Mouse (Mus musculus) E14TG2a.4 (cell line): ENCODE results near the gene Sgpp1.

Source experiments
- H3K27me3 ChIP-seq: 2 replicates; pipeline ENCODE4 v1.6.1; 2014; ENCODE audit warnings: low read length, control low read depth; ENCODE audit not compliant: insufficient read depth
- H3K36me3 ChIP-seq: 2 replicates; pipeline ENCODE4 v1.6.1; 2014; ENCODE audit warnings: low read length, control low read depth; ENCODE audit not compliant: insufficient read depth
- H3K4me1 ChIP-seq: replicated peaks from 2 replicates; pipeline ENCODE4 v1.6.1; 2014; ENCODE audit warnings: low read depth, low read length, control low read depth
- H3K4me3 ChIP-seq: replicated peaks from 2 replicates; pipeline ENCODE4 v1.5.1; 2014; ENCODE audit warnings: mild to moderate bottlenecking, low read length
- H3K9me3 ChIP-seq: 2 replicates; pipeline ENCODE4 v1.6.1; 2014; ENCODE audit warnings: low read length, control low read depth
- CTCF ChIP-seq: conservative IDR thresholded peaks from 2 replicates; pipeline ENCODE4 v1.5.1; 2014; ENCODE audit warnings: low read length
- NANOG ChIP-seq: IDR thresholded peaks from 2 replicates; pipeline ENCODE4 v1.6.1; 2014; ENCODE audit warnings: borderline replicate concordance, low read length, mixed read lengths
- POU5F1 ChIP-seq: IDR thresholded peaks from 2 replicates; pipeline ENCODE4 v1.6.1; 2014; ENCODE audit warnings: low read length, borderline replicate concordance

Gene Sgpp1

DNA sequence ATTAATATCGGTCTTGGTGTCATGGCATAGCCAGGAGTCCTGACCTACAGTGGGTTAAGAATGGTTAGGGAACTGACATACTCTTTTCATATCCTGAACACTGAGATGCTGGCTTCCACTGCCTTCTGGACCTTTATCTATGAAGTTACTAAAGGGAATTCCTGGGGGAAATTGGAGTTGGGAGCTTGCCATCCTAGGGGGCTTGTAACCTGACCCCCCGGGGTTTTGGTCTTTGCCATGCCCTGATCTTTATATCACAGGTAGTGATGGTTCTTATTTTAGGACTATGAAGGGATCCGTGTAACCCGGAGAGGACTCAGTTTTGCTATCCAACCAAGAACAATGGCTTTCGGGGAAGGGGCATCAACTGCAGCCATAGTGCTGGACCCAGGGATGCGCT is 64.9 kb downstream of the Sgpp1 start:
- no peaks in the 10 kb centered on the region for H3K9me3 ChIP-seq
- H3K4me3 ChIP-seq, result peak overlapping the region; percentile 98
- TF ChIP-seq POU5F1 (no peak), NANOG (no peak), CTCF (no peak)
- H3K36me3 ChIP-seq, result peaks cover 51% of the 10 kb centered on the region
- H3K27me3 ChIP-seq, result no peaks in the 10 kb centered on the region
- peaks cover 53% of the 10 kb centered on the region for H3K4me1 ChIP-seq

DNA sequence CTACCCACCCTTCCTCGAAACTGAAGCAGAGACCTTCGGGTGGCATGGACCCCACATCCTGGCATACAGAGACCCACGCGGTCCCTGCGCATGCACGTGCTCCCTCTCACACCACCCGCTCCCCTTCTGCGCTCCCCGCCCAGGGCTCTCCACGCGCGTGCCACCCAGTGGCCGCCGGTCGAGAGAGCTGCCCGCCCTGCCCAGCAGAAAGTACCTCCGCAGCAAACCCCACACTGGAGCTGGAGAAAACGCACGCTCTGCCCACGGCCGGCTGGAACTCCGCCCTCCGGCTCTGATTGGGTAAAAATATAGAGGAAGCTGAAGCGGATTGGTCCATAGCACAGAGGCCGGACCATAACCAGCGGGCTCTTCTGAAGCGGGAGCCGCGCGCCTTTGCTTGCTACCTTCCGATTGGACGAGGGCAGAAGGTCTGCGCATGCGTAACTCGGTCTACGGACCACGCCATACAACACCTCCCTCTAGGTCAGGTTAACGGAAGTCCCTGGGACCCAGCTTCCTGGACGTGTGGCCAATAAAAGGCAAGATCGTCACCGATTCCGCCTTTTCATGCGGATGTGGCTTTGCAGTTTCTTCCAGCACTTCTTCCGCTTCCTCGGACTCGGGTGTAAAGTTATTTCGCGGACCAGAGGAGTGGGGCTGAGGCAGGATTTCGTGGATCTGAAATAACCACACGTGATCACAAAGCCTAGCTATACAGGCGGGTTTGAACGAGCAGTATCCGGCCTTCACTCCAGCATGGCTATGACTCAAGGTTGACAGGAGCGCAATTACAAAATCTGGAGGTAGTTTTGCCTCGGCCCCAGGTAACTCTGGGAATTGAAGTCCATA is 66.0 kb downstream of the Sgpp1 start, which contains the start of gene Wdr89:
TSS of gene Wdr89 (minus strand) at position 280 of the 849 bp plus-strand sequence.
- no peaks in the 10 kb centered on the region for H3K27me3 ChIP-seq
- peaks cover 53% of the 10 kb centered on the region for H3K36me3 ChIP-seq
- peaks cover 64% of the 10 kb centered on the region for H3K4me1 ChIP-seq
- H3K9me3 ChIP-seq, result no peaks in the 10 kb centered on the region
- peak within 1 kb of the TSS; percentile 98 for H3K4me3 ChIP-seq
- no peak for TF ChIP-seq CTCF

DNA sequence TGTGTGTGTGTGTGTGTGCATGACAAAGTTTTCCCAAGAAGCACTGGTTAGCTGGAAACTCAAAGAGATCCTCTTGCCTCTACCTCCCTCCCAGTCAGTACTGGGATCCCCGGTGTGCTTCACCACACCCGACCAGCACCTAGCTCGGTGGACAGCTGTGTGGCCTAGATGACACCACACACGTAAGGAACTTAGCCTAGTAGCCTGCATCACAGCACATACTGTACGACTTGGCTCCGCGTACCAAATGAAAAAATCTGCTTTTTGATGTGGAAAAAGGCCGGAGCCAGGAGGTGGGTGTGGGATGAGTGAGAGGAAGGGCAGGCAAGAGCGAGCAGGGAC is 66.6 kb downstream of the Sgpp1 start:
- TF ChIP-seq POU5F1 (no peak), CTCF (no peak)

DNA sequence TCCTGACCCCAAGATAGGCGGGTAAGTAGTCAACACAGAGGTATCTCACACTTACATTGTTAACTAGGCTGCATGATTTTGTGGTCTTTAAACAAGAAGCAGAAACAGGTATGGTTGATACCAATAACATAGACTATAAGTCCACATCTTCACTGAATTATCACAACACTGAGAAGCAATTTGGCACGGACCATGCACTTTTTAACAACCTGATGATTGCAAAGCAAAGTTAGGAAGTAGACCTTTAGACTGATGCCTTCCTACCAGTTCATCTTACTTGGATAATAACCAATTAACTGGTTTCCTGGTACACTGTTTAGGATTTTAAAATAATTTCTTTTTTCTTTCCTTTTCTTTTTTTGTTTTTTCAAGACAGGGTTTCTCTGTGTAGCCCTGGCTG is 67.3 kb downstream of the Sgpp1 start:
- Histone ChIP-seq H3K36me3 (peaks cover 46% of the 10 kb centered on the region), H3K4me3 (peak overlapping the region; percentile 98), H3K4me1 (peaks cover 76% of the 10 kb centered on the region), H3K27me3 (no peaks in the 10 kb centered on the region), H3K9me3 (no peaks in the 10 kb centered on the region)
- no peak for TF ChIP-seq POU5F1
- TF ChIP-seq NANOG, result no peak
- no peak for TF ChIP-seq CTCF

More for the DNA sequence above, 66.6 kb downstream of the Sgpp1 start:
- H3K4me3 ChIP-seq, result peak overlapping the region; percentile 98
- H3K9me3 ChIP-seq, result no peaks in the 10 kb centered on the region
- no peaks in the 10 kb centered on the region for H3K27me3 ChIP-seq
- H3K4me1 ChIP-seq, result peaks cover 69% of the 10 kb centered on the region
- peaks cover 53% of the 10 kb centered on the region for H3K36me3 ChIP-seq

DNA sequence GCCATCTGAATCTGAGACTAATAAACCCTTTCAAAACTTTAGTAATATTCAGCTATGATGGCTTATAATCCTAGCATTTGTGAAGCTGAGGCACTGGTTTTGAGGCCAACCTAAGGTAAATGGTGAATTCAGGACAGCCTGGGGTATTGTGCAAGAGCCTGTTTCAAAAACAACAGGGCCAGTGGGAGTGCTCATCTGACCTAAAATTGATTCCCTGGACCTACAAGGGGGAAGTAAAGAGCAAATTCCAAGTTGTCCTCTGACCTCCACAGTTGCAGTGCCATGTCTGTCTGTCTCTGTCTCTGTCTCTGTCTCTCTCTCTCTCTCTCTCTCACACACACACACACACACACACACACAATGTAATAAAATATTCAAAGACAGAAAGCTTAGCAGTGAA is 68.6 kb downstream of the Sgpp1 start:
- Histone ChIP-seq H3K36me3 (peaks cover 45% of the 10 kb centered on the region), H3K4me1 (peaks cover 72% of the 10 kb centered on the region), H3K4me3 (no peak overlapping the region), H3K27me3 (no peaks in the 10 kb centered on the region), H3K9me3 (no peaks in the 10 kb centered on the region)
- no peak for TF ChIP-seq POU5F1

DNA sequence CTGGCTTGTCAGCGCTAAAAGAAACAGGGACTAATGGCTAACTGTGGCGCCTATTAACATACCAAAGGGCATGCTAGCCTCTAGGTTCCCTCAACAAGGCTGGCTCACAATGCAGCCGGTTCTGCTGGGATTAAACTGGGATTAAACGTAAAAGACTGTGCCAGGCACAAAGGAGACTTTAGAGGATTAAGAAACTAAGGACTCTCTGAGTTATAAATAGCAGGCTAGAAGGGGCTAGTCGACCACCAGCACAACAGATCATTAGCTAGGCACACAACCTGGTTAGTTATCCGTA is 71.1 kb downstream of the Sgpp1 start:
- Histone ChIP-seq H3K4me1 (peaks cover 61% of the 10 kb centered on the region), H3K4me3 (no peak overlapping the region), H3K9me3 (no peaks in the 10 kb centered on the region), H3K36me3 (peaks cover 52% of the 10 kb centered on the region), H3K27me3 (no peaks in the 10 kb centered on the region)
- TF ChIP-seq CTCF, result no peak
- TF ChIP-seq POU5F1, result no peak
- TF ChIP-seq NANOG, result no peak
